Mouse (Mus musculus) embryonic facial prominence, embryonic 10.5 days (tissue): ENCODE results near the gene Prnp. TPM values are rescaled to one million over a fixed set of nuclear protein-coding genes. Genes with fewer than 3 reads are reported as not detected.

Experiments used
- DNase-seq: peaks from one replicate; pipeline ENCODE4 v3.0.0-alpha.2; 2017; ENCODE audit warnings: low spot score
- H3K27ac ChIP-seq: fragments of 300-500 bp; sonication (generic); replicated peaks from 2 replicates; pipeline ENCODE4 v1.5.1; 2016; ENCODE audit warnings: mild to moderate bottlenecking
- H3K27me3 ChIP-seq: fragments of 300-500 bp; sonication (generic); replicated peaks from 2 replicates; pipeline ENCODE4 v1.6.1; 2016; ENCODE audit warnings: low read depth, mild to moderate bottlenecking; ENCODE audit not compliant: poor library complexity, severe bottlenecking
- H3K36me3 ChIP-seq: fragments of 300-500 bp; sonication (generic); replicated peaks from 2 replicates; pipeline ENCODE4 v1.6.1; 2016; ENCODE audit warnings: mild to moderate bottlenecking, moderate library complexity
- H3K4me1 ChIP-seq: fragments of 300-500 bp; sonication (generic); 2 replicates; pipeline ENCODE4 v1.6.1; 2016
- H3K4me3 ChIP-seq: fragments of 300-500 bp; sonication (generic); 2 replicates; pipeline ENCODE4 v1.5.1; 2016; ENCODE audit warnings: mild to moderate bottlenecking, moderate library complexity
- H3K9me3 ChIP-seq: fragments of 300-500 bp; sonication (generic); 2 replicates; pipeline ENCODE4 v1.6.1; 2016; ENCODE audit warnings: mild to moderate bottlenecking
- WGBS: fragments of 180-500 bp; shearing (Covaris S2); methylation state at CpG from one replicate; pipeline ENCODE4 v1.1.7; 2016; 5-methylcytosine and 5-hydroxymethylcytosine counted together
- polyA plus RNA-seq: library from polyadenylated mRNA; unstranded; fragments of >200 nt; fragmentation: Nextera tagmentation; extraction: Ambion mirVana; gene quantifications from 2 replicates; pipeline ENCODE4 v1.2.1, GENCODE M21; 2016

Gene Prnp
- polyA plus RNA-seq, 1 experiment from 2014 or later, result 21.7 TPM

GRCm38 (mm10) chr2:131944370-131944769, 34.6 kb downstream of the Prnp start:
- Histone ChIP-seq H3K9me3 (no peaks in the 10 kb centered on the region), H3K36me3 (no peaks in the 10 kb centered on the region), H3K4me3 (no peak overlapping the region), H3K4me1 (no peaks in the 10 kb centered on the region), H3K27ac (no peak overlapping the region), H3K27me3 (no peaks in the 10 kb centered on the region)
- no peak for DNase-seq
- WGBS, result 30% methylated on average over 1 of the region's 1 CpGs

GRCm38 (mm10) chr2:131945225-131945624, 35.5 kb downstream of the Prnp start:
- H3K27ac ChIP-seq, result no peak overlapping the region
- H3K36me3 ChIP-seq, result no peaks in the 10 kb centered on the region
- H3K4me3 ChIP-seq, result no peak overlapping the region
- peaks cover 3% of the 10 kb centered on the region; the same call in 1 of the 2 replicates for H3K4me1 ChIP-seq
- H3K27me3 ChIP-seq, result peaks cover 2% of the 10 kb centered on the region
- H3K9me3 ChIP-seq, result no peaks in the 10 kb centered on the region
- no peak for DNase-seq
- 86% methylated on average over 8 of the region's 8 CpGs for WGBS

- Histone ChIP-seq H3K27ac (no peak overlapping the region), H3K36me3 (no peaks in the 10 kb centered on the region), H3K9me3 (no peaks in the 10 kb centered on the region), H3K27me3 (peaks cover 8% of the 10 kb centered on the region), H3K4me3 (no peak overlapping the region), H3K4me1 (peaks cover 8% of the 10 kb centered on the region)
- no peak for DNase-seq
- WGBS, result 87% methylated on average over 6 of the region's 6 CpGs
Measured at GRCm38 (mm10) chr2:131945765-131946164, 36.0 kb downstream of the Prnp start.

- peaks cover 14% of the 10 kb centered on the region for H3K27me3 ChIP-seq
- no peak overlapping the region for H3K27ac ChIP-seq
- H3K9me3 ChIP-seq, result no peaks in the 10 kb centered on the region
- WGBS, result 89% methylated on average over 16 of the region's 16 CpGs
- H3K36me3 ChIP-seq, result no peaks in the 10 kb centered on the region
- no peak for DNase-seq
- H3K4me1 ChIP-seq, result peaks cover 9% of the 10 kb centered on the region
- no peak overlapping the region for H3K4me3 ChIP-seq
Measured at GRCm38 (mm10) chr2:131946351-131946750, 36.6 kb downstream of the Prnp start.

GRCm38 (mm10) chr2:131948156-131948555, 38.4 kb downstream of the Prnp start:
- H3K27me3 ChIP-seq, result peaks cover 32% of the 10 kb centered on the region
- WGBS, result 82% methylated on average over 3 of the region's 3 CpGs
- H3K4me1 ChIP-seq, result peaks cover 15% of the 10 kb centered on the region
- no peak overlapping the region for H3K4me3 ChIP-seq
- H3K36me3 ChIP-seq, result no peaks in the 10 kb centered on the region
- no peak for DNase-seq
- H3K27ac ChIP-seq, result no peak overlapping the region
- H3K9me3 ChIP-seq, result no peaks in the 10 kb centered on the region

- Histone ChIP-seq H3K36me3 (no peaks in the 10 kb centered on the region), H3K4me1 (peaks cover 21% of the 10 kb centered on the region), H3K27me3 (peaks cover 41% of the 10 kb centered on the region), H3K4me3 (no peak overlapping the region), H3K9me3 (no peaks in the 10 kb centered on the region), H3K27ac (no peak overlapping the region)
- 74% methylated on average over 11 of the region's 11 CpGs for WGBS
- no peak for DNase-seq
Measured at GRCm38 (mm10) chr2:131948916-131949639, 39.4 kb downstream of the Prnp start.

GRCm38 (mm10) chr2:131949767-131950597, 40.3 kb downstream of the Prnp start:
- DNase-seq, result peak; percentile 39
- no peak overlapping the region; the same call in 1 of the 2 replicates for H3K27ac ChIP-seq
- WGBS, result 46% methylated on average over 9 of the region's 9 CpGs

GRCm38 (mm10) chr2:131950598-131951095, 40.9 kb downstream of the Prnp start, which contains the start of gene Prnd:
TSS of gene Prnd (plus strand) at chr2:131950861.
- 8% methylated on average over 11 of the region's 11 CpGs for WGBS
- no peak within 1 kb of the TSS; the same call in 1 of the 2 replicates for H3K27ac ChIP-seq

More at GRCm38 (mm10) chr2:131949767-131950597, 40.3 kb downstream of the Prnp start:
- Histone ChIP-seq H3K4me1 (peaks cover 23% of the 10 kb centered on the region), H3K9me3 (no peaks in the 10 kb centered on the region), H3K36me3 (no peaks in the 10 kb centered on the region), H3K4me3 (no peak overlapping the region), H3K27me3 (peaks cover 50% of the 10 kb centered on the region)

GRCm38 (mm10) chr2:131952456-131952855, 42.7 kb downstream of the Prnp start:
- no peaks in the 10 kb centered on the region for H3K9me3 ChIP-seq
- peaks cover 60% of the 10 kb centered on the region for H3K27me3 ChIP-seq
- no peak for DNase-seq
- no peak overlapping the region for H3K4me3 ChIP-seq
- H3K36me3 ChIP-seq, result no peaks in the 10 kb centered on the region
- peaks cover 27% of the 10 kb centered on the region for H3K4me1 ChIP-seq
- no peak overlapping the region for H3K27ac ChIP-seq
- WGBS, result 70% methylated on average over 2 of the region's 2 CpGs

More at GRCm38 (mm10) chr2:131950598-131951095, 40.9 kb downstream of the Prnp start, which contains the start of gene Prnd:
- DNase-seq, result peak; percentile 36
- Histone ChIP-seq H3K36me3 (no peaks in the 10 kb centered on the region), H3K4me3 (0 out of 2 replicates have a peak within 1 kb of the TSS, but pooled peaks have one; percentile 11), H3K4me1 (peaks cover 27% of the 10 kb centered on the region), H3K9me3 (no peaks in the 10 kb centered on the region), H3K27me3 (peaks cover 51% of the 10 kb centered on the region)

- Histone ChIP-seq H3K9me3 (no peaks in the 10 kb centered on the region), H3K4me1 (peaks cover 27% of the 10 kb centered on the region), H3K27me3 (peaks cover 60% of the 10 kb centered on the region), H3K4me3 (peak overlapping the region; percentile 30), H3K27ac (no peak overlapping the region), H3K36me3 (no peaks in the 10 kb centered on the region)
- peak; percentile 43 for DNase-seq
- 17% methylated on average over 29 of the region's 29 CpGs for WGBS
Measured at GRCm38 (mm10) chr2:131952961-131953538, 43.3 kb downstream of the Prnp start.

GRCm38 (mm10) chr2:131953711-131954110, 44.0 kb downstream of the Prnp start:
- H3K36me3 ChIP-seq, result no peaks in the 10 kb centered on the region
- H3K4me1 ChIP-seq, result peaks cover 27% of the 10 kb centered on the region
- no peak overlapping the region for H3K27ac ChIP-seq
- WGBS, result 89% methylated on average over 4 of the region's 4 CpGs
- DNase-seq, result no peak
- peak overlapping the region; percentile 30; the same call in 1 of the 2 replicates for H3K4me3 ChIP-seq
- peaks cover 60% of the 10 kb centered on the region for H3K27me3 ChIP-seq
- no peaks in the 10 kb centered on the region for H3K9me3 ChIP-seq

GRCm38 (mm10) chr2:131954835-131955234, 45.1 kb downstream of the Prnp start:
- H3K9me3 ChIP-seq, result no peaks in the 10 kb centered on the region
- H3K36me3 ChIP-seq, result no peaks in the 10 kb centered on the region
- no peak for DNase-seq
- 64% methylated on average over 9 of the region's 9 CpGs for WGBS
- no peak overlapping the region for H3K27ac ChIP-seq
- H3K4me1 ChIP-seq, result peaks cover 27% of the 10 kb centered on the region
- peak overlapping the region; percentile 52 for H3K4me3 ChIP-seq
- peaks cover 60% of the 10 kb centered on the region for H3K27me3 ChIP-seq
